Mouse (Mus musculus) kidney, adult 8-10 months (tissue): ENCODE results near the gene Afap1l2.

Experiments
- DNase-seq, 2 experiments: peaks; one replicate each; pipeline ENCODE4 v3.0.0; 2022

The Afap1l2 gene

DNA sequence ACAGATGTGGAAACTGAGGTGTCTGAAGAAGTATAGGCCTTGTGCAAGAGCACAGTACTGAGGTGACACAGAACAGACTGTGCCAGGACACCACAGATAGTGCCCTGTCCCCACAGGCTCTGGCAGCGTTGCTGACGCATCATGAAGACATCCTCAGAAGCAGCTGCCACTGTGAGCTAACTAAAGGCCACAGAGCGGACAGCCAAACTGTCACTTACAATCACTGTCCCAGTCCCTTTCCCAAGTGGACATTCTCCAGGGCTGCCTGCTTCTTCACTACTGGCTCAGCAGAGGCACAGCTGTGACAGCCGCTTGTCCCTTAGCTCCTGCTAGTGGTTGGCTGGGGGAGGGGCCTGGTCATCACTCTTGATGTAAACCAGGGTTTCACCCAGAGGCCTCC is 33.9 kb downstream of the Afap1l2 start:
- DNase-seq, result no peak

DNA sequence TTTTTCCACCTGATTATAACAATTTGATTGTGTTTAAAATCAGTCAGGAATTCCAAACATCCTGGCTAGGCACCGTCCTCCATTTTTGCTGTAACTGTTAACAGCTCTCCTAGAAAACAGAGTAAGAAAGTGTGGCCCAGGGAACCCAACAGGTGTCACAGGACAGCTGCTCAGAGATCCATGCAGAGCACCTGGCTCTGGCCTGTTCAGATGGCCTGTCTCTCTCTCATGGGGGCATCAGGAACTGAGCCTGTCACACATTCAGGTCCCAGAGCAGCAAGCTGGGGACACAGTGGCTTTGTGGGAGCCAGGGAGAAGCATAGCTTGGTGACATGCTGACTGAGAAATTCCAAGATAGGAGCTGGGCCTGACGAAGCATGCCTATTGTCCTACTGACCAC is 35.3 kb downstream of the Afap1l2 start:
- DNase-seq, result no peak

DNA sequence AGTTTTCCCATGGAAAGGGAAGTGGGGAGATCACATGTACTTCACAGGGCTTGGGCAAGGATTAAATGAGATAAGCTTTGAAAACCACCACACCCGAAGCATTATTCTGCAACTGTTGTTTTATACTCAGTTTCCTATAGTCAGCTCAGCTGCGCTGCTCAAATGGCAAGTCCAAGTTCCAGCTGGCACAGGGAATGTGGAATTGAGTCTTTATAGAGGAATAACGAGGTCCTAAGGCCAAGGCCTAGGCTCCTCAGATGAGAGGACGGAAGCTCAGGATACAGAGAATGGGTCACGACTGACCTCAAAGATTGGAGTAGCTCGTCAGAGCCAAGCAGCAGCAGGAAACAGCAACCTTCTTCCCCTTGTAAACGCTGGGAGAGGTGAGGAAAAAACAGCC is 36.7 kb downstream of the Afap1l2 start:
- DNase-seq, result no peak

DNA sequence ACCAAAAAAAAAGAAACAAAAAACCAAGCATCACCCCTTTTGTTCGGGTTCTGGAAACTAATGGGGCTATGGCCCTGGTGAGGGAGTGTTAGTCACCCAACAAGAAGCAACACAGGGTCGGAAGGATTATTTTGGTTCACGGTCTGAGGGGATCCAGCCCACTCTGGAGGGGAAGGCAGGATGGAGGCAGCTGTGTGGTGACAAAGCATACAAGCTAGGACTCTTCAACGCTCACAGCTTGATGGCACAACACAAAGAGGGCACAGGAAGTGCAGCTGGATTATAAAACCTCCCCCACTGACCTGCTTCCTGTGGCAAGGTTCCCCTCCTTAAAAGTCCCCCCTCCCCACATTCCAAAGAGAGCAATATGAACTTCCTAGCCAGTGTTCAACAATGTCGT is 44.2 kb downstream of the Afap1l2 start:
- no peak for DNase-seq

DNA sequence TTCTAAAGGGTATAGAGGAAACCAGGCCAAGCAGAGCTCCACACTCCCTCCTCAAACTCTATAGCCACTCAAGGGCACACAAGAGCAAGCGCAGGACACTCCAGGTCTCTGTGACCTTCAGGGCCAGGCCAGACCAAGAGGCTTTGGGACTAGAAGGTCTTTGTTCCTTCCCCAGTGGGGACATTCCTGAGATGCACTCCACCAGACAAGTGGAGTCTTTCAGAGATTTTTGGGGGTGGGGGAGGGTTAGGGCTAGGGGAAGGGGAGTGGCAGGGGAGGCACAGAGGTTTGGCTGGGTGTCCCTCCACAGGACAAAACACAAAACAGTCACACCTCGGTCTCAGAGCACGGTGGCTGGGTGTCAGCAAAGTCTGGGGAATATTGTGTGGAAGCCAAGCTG is 48.4 kb downstream of the Afap1l2 start:
- DNase-seq, result no peak

DNA sequence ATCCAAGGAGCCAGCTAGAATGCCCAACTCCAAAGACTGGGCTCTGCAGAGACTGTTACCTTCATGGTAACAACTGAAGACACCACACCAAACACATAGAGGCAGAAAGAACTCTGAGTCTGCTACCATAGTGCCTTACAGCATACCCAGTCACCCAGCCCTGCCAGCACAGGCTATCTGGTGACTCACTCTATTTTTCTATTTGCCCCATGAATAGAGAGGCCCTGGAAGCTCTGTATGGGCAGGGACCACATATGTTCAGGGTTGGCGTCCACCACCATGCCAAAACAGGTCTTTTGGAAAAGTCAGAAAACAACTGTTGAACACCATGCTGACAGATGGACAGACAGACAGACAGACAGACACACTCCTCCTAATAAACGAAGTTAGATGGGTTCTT is 49.0 kb downstream of the Afap1l2 start:
- no peak for DNase-seq

DNA sequence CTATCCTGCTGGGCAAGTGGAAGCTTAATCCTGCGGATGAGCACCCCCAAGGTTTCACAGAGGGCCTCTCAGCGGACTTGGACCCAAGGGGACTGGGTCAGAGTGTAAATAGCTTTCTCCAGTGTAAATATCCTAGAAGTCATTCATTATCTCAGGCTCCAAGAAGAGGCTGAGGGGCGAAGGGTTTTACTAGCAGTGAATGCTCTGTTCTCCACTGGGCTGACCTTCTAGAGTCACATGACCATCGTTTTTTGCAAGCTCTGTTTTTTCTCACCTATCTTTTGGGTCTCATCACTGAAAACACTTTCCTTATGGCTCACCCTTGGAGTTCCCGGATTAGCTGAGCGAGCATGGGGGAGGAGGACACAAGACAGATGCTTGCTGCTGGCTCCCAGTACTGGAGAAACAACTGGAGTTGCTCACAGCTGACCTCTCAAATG is 49.4 kb downstream of the Afap1l2 start:
- peak; percentile 72 to 91 for DNase-seq

DNA sequence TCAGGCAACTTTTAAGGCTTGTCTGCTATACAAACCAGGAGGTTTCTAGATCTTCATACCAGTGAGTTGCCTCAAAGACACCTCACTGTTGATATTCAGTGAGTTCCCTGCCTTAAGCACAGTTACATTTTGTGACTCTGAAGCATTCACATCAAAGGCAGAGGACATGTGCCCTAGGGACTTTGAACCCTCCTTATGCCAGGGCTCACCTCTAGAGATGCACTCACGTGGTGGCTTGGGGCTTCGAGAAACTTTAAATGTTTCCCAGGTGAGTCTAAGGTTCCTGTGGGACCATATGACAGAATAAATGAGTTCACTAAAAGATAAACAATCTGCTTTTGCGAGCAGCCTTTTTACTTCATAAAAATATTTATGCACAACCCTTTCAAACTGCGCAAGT is 50.0 kb downstream of the Afap1l2 start:
- DNase-seq, result peak in 1 of 2 experiments; percentile 57

DNA sequence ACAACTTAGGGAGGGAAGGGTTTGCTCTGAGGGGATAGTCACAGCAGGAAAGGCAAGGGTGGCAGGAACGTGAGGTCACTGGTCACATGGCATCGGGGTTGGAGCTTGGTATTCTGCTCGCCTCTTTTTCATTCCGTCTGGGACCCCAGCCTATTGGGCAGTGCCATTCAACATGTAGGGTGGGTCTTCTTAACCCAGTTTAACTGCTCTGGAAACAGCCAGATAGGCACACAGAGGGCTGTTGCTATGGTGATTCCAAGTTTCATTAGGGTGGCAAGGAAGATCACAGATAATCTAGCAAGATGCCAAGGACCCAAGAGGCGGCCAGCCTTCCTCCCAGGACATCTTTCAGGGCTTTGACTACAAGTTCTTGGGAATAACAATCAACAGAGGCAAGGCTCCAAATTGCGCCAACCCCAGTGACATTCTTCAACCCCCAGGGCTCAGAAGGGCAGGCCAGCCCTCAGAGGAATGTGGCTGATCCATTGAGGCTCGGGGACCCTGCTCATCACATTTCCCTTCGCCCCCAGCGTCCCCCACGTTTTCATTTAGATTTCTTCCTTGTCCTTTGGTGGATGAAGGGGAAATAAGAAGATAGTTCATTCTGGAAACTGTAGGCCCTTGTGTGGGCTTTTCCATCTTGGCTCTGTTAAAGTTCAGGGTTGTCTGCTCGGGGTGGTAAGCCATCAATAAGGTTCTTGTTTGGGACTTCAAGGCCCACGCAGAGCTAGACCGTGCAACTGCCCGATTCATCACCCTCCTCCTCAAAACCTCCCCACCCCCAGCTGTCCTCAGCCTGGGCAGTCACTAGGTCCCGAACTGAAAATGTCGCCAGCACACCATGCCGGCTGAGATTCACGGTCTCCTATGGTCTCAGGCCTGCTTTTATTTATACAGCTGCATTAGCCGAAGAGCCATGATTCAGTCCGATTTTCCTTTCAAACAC is 52.2 kb downstream of the Afap1l2 start:
- no peak for DNase-seq

DNA sequence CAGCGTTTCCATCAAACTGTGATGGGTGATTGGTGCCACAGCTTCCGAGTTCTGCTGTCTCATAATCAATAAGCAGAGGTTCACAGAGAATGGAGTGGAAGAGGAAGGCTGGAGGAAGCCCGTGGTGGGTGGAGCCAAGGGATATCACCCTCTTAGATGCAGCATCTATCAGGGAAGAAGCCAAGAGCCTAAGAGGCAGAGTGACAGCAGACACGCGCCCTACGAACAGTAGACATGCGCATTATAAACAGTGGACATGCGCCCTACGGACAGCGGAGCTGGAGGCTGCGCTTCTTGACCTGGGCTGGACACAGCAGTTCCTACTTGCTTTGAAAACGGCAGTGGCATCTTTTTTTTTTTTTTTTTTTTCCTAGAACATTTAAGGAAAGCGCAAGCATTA is 53.2 kb downstream of the Afap1l2 start:
- no peak for DNase-seq

DNA sequence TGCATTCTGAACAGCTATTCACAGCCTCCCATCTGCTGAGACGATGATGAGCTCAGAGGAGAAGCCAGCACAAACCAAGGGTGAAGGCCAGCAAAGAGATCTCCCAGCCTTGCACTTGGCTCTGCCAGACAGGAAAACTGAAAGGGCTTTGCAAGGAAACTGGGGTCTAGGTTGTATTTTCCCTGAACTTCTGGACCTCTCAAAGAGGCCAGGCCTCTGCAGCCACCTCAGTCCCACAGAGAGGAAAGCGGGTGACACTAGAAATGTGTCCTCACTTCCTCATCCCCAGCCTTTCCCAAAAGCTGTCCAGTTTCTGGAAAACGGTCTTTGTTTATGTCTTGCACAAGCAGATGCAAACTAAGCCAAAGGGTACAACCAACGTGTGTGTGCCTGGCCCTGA is 54.2 kb downstream of the Afap1l2 start:
- peak in 1 of 2 experiments; percentile 45 for DNase-seq

DNA sequence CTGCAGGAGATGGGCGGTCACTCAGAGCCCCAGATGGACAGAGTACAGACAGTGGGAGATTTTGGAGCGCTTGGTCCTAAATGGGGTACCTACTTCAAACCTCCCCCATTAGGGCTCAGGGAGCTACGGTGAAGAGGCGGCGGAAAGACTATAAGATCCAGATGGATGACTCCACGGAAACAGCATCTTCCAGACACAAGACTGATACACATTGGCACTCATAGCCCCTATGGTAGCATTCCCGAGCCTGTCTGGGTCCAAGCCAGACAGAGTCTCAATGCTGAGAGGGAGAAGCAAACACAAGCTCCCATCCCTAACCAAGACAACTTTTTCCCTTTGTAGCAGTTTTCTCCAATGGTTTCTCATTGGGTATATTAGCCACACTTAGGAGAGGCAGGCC is 57.2 kb downstream of the Afap1l2 start:
- DNase-seq, result no peak

DNA sequence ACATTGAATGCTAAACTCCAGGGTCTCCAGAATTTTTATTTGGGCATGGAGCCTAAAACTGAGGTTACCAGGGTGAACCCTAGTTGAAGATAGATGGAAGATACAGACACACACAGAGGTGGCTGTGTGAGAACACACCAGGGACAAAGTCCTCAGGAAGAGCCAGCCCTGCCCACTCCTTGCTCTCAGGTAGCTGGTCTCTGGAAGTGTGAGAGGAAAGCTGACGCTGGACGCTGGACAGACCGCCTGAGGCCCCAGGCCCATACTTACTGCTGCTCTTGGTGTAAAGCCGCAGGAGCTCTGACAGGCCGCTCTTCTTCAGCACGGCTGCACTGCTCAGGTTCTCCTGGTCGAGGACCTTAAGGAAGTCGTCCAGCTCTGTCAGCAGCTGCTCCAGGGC is 58.2 kb downstream of the Afap1l2 start:
- DNase-seq, result no peak

DNA sequence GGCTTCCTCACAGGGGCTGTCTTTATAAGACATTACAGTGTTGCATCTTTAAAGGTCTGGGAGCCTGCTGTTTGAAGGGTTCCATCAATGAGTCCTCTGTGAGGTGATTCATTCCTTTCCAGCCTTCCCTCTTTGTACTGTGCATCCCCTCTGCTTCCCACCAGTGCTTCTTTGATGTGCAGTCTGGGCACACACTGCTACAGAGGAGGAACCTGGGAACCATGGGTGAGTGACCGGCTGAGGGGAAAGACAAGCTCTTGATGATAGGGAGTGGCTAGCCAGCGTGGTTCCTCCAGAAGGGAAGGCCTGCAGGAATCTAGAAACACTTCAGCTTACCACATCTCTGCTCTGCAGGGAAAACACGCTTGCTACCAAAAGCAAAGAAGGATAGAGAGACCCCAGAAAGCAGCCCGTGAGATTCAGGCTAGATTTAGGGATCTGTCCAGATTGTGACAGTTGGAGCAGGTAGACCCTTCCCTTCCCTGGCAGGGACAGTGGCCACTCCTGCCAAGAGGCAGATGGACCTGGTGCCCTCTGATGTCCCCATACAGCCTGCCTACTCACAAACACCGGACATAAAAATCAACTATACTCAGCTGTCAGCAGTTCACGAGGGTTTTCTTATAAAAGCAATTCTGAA is 59.9 kb downstream of the Afap1l2 start:
- DNase-seq, result no peak

DNA sequence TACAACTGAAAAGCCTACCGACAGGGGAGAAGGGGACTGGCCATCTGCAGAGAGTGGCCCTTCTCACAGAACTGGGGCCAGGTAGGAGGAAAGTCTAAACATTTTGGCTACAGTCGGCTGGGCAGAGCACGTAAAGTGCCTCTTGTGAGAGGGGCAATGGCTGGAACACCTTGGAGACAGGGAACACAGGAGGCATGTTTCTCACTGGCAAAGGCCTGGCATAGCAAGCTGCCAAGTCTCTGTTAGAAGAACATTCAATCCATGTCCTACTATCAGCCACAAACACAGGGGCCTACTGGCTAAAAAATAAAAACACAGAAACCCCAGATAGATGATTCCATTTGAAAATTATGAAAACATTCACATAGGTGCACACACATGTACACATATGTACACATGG is 61.3 kb downstream of the Afap1l2 start:
- DNase-seq, result no peak

DNA sequence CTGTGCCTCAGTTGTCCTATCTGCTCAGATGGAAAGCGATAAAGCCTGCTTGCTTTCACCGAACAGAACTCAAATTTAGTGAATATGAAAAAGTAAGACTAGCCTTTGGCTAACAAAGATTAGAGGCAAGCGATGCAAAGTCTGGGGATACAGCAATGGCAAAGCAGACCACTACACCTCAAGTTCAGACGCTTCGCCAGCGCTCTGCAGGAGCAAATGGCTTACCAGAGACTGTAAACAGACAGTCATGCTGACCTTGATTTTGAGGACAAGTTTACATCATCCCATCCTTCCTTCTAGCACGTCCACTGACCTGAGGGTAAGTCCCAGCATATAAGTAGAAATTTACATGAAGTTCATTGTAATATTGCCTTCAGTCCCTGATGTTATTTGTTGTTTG is 61.8 kb downstream of the Afap1l2 start:
- DNase-seq, result no peak

DNA sequence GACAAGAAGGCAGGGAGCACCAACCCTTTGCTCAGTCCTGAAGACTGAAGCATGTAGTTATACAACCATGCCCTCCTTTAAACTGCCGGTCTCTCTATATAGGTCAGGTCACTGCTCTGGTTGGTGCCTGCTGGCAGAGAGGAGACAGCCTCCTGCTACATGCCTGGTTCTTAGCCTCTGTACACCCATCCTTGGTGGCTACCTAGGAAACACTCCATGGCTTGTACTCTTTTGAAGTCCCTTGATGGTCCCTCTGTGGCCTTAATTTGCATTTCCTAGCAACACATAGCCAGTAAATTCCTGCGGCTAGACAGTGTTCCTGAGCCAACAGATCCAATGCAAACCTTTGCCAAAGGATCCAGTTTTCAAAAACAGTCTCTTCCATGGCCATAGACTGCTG is 62.4 kb downstream of the Afap1l2 start:
- no peak for DNase-seq

DNA sequence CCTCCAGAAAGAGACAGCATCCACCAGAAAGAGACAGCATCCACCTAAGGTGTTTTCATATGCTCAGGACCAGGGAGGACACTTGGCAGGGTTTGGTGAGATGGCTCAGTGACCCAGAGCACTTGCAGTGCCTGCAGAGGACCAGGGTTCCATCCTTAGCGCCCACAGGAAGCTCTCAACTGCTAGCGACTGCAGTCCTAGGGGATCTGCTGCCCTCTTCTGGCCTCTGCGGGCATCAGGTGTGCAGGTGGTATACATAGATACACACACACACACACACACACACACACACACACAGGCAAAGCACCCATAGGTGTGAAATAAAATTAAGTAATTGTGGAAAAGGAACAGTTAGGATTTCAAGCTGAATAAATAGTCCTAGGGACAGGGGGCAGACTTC is 63.2 kb downstream of the Afap1l2 start:
- DNase-seq, result no peak

DNA sequence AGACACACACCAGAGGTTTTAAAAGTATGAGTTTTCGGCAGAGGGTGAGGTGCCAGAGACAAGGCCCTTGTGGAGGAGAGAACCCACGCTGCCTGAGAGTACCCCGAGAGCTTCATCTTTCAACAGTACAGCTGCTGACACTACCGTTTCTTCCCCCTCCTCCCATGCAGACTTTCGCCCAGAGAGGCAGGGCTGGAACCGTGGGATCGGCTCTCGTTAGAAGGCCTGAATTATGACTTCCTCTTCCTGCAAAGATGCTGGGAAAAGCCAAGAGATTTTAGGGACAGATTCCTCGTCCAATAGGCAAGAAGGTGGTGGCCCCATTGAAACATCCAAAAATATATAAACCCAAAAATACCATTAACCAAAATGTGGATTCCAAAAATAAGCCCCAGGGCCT is 63.8 kb downstream of the Afap1l2 start:
- DNase-seq, result peak; percentile 41 to 65

DNA sequence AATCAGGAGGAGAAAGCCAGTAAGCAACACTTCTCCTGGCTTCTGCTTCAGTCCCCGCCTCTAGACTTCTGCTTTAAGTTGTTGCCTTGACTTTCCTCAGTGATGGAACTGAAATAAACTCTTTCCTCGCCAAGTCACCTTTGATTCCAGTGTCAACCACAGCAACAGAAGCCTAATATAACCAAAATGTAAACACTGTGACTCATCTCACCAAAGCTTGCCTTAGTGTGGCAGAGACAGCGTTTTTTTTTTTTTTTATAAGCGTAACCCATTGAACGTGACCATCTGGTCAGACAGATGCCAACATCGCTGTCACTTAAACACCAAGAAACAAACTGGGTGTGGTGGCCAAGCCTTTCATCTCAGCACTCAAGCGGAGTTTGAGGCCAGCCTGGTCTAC is 65.8 kb downstream of the Afap1l2 start:
- no peak for DNase-seq

DNA sequence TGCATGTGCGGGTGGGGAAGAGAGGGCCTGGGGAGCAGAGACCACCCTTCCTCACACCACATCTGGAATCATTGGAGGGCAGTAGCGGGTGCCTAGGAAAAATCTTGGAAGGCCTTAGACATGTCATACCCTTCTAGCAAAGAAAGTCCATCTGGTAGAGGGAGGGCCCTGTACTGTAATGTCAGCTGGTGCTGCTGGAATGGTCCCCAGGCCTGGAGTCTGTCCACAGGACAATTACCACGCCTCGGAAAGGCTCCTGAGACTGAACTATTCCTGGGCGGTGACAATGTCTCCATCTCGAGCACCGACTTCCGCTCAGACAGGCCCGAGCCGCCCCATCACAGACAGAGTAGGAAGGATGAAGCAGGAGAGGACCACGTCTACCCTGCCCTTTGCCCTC is 67.5 kb downstream of the Afap1l2 start:
- DNase-seq, result no peak

DNA sequence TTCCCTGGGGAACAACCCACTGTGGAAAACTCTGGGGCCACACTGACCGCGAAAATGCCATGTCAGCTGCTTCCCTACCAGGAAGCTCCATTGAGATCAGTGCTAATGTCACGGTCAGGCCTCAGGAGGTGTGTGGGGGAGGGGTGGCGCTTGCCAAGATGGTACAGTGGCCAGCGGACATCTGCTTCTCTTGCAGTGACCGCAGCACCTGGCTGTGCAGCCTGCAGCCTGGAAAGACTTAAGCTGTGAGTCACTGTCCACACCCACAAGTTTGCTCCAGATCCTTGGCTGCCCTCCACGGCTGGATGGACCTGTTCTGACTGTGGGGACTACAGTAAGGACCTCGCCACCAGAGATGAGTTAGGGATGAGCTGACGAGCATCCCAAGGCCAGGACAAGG is 68.2 kb downstream of the Afap1l2 start:
- peak; percentile 63 to 68 for DNase-seq

DNA sequence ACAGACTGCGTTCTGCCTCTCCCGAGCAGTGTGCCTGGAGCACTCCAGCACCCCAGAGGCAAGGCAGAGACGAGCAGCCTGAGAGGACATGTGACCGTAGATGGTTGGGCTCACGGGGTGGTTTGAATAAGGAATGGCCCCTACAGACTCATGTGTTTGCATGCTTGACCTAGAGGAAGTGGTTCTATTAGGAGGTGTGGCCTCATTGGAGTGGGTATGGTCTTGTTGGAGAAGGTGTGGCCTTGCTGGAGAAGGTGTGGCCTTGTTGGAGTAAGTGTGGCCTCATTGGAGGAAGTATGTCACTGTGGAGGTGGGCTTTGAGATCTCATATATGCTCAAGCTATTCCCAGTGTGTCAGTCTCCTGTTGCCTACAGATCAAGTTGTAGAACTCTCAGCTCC is 70.1 kb downstream of the Afap1l2 start:
- DNase-seq, result no peak

DNA sequence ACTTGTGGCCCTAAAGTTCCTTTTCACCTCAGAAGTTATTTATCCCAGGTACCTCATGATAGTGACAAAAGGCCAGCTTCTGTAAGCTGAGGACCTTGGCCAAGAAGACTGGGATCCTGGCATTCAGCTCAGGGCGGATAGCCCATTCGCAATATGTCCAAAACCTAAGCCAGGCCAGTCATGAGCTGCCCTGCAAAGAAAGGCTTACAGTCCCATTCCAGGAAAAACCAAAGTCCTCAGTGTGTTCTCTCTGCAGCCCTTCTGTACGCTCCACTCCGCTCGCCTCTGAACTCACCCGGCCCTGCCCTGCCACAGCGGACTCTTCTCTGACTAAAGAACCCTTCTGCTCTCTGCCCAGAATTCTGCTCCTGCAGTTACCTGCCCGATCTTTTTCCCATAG is 71.8 kb downstream of the Afap1l2 start:
- peak in 1 of 2 experiments; percentile 33 for DNase-seq
